Mouse (Mus musculus): ENCODE measurements around the gene Rab1a.
"Not testable (repeated sequence)": the region's sequence is repeated elsewhere in the genome, so short reads cannot be mapped to it uniquely, and the experiment has no call there.

Rab1a gene

GRCm38 (mm10) chr11:20200713-20201575 lies at the start of gene Rab1a:
TSS of gene Rab1a (plus strand) at chr11:20201432.
- peak; percentile 99 to 100 for DNase-seq (ENCODE audit: low spot score in 2 of 2)

DNA sequence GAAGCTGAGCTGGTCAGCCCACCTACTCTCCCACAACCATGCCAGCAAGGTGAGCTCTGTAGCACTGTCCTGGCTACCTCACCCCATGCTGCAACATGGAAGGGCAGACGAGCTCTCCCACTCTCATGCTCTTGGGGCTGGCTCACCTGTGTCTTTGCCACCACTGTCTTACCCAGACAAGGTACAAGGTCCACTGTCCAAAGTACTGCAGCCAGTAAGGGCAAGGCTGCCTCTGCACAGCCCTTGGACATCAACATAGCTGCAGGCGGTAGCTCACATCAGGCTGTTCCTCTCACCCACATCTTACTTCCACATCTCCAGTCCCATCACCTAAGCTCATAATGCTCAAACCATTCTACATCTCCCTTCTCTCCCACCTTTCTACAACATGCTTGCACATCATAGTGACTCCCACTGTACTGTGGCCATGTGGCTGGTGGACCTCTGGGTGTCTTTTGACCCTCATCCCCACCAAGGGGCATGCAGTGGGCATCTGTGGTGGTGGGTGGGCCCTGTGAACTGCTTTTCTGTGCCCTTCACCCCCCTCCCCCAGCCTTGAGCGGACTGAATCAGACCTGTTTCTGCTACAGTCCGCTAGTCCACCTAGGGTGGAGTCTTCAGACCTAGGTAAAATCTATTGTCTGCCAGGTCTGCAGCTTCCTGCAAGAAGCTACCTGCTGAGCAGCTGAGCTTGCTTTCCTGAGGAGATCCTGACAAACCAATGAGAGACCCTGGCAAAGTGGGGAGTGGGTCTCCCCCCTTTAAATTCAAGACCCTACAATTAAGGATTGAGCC lies 48.9 kb upstream of the Rab1a start:
- DNase-seq (ENCODE audit: low spot score in 2 of 2) = no peak

GRCm38 (mm10) chr11:20153542-20153941 lies 47.7 kb upstream of the Rab1a start:
- not testable (repeated sequence) for DNase-seq (ENCODE audit: low spot score in 2 of 2)

DNA sequence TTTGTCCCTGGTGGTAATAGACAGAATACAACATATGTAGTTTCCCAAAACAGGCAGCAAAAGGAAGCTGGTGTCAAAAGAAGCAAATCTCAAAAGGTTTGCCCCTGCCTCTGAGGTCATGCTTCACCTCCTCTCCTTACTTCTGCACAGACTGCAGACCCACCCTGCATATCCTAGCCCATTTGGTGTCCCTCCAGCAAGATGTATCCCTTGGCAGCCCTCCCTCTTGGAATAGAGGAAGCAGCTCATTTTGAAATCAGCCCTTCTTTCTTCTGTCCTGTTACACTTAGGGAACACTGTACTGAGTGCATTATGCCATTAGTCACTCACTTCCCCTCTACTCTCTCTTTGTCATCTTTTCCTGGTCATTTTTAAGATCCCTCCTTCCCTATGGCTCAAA lies 42.4 kb upstream of the Rab1a start:
- DNase-seq (ENCODE audit: low spot score in 2 of 2) = peak; percentile 3 to 4

- DNase-seq (ENCODE audit: low spot score in 2 of 2) = no peak
Observed at GRCm38 (mm10) chr11:20164979-20165867, 36.0 kb upstream of the Rab1a start.

DNA sequence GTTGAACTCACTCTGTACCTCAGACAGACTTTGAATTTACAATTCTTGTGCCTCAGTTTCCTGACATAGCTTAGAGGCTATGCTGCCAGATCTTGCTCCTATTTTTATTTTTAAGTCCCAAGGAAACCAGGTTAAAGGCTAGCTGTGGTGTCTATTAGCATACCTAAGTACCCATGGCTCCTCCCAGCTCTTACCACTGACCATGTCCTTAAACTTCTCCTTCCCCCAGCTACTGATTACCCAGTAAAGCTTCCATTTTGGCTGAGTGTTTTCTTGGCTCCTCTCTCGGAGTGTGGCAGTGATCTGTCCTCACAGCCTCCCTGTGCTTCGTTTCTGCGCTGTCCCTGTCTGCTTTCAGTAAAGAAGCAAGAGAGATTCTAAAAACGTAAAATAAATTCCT lies 35.2 kb upstream of the Rab1a start:
- DNase-seq (ENCODE audit: low spot score in 2 of 2) = no peak

DNA sequence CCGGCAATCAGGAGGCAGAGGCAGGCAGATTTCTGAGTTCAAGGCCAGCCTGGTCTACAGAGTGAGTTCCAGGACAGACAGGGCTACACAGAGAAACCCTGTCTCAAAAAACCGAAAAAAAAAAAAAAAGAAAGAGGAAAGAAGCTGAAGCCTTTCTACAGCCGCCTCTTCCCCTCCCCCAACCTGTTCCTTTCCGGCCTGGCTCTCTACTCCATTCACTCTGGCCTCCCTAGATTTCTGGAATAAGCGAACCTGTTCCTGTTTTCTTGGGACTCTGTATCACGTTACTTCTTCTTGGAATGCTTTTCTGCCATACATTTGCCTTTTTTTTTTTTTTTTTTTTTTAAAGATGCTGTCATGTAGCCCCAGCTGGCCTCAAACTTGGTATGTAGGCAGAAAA lies 34.8 kb upstream of the Rab1a start:
- not testable (repeated sequence) for DNase-seq (ENCODE audit: low spot score in 2 of 2)

DNA sequence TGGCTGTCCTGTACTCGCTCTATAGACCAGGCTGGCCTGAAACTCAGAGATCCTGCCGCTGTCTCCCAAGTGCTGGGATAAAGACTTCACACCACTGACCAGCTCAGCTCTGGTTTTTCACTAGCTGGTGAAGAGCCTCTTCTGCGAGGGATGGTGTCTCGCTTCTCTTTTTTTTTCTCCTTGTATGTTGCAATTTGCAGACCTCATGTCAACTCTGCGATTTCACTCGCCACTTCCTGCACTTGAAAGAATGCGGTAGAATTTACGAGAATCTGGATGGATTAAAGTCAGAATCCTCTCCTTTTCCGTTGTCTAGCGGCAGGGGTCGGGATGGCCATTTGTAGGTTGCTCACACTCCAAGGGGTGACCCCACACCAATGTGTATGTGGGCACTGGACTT lies 32.3 kb upstream of the Rab1a start:
- DNase-seq (ENCODE audit: low spot score in 2 of 2) = peak; percentile 17 to 20

GRCm38 (mm10) chr11:20187271-20187670 lies 14.0 kb upstream of the Rab1a start:
- no peak for DNase-seq (ENCODE audit: low spot score in 2 of 2)

DNA sequence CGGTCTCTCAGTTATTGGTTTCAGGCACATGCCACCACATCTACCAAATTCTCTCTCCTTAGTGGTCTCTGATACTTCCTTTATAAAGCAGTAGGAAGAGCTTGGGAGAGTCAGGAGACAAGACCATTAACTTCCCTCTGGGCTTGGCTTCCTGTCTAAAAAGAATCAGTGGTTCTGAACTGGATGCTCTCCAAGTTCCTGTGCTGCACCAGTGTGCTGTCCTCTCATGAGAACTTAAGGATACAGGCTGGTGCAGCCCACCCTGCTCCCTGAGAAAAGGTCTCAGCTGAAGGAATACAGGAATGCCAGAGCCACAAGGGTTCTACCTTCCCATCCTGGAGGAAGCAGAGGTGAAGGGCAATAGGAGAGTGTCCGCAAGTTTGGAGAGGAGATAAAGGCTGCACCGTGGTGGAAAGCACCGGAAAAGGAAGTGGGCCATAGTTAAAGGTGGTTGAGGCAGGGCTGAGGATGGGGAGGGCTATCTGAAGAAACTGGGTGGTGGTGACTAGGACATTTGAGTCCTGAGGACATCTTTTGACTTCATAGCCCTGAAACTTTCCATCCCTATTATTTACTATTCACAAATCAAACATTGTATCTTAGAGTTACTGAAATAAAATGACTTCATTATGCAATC lies 8.0 kb upstream of the Rab1a start:
- DNase-seq (ENCODE audit: low spot score in 2 of 2) = peak; percentile 37 to 52

- peak in 1 of 2 experiments; percentile 49 for DNase-seq (ENCODE audit: low spot score in 2 of 2)
Observed at GRCm38 (mm10) chr11:20201661-20202101, 449 bp downstream of the Rab1a start.

- DNase-seq (ENCODE audit: low spot score in 2 of 2) = no peak
Observed at GRCm38 (mm10) chr11:20202299-20203011, 1.2 kb downstream of the Rab1a start.

DNA sequence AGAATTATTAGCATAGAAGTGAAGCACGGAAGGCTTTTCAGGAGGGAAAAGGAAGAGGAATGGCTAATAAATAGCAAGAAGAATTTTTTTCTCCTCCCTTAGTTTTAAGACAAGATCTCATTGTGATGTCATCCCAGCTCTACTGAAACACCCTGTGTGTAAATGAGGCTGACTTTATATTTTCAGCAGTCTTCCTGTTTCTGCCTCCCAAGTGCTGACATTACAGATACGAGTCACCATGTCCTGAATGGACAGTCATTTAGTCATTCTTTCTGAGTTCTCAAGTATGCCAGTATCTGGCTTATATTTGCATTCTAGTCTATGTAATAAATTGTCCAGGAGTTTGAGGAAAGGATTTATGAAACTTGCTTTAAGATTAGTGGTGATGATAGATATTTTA lies 3.1 kb downstream of the Rab1a start:
- no peak for DNase-seq (ENCODE audit: low spot score in 2 of 2)

DNA sequence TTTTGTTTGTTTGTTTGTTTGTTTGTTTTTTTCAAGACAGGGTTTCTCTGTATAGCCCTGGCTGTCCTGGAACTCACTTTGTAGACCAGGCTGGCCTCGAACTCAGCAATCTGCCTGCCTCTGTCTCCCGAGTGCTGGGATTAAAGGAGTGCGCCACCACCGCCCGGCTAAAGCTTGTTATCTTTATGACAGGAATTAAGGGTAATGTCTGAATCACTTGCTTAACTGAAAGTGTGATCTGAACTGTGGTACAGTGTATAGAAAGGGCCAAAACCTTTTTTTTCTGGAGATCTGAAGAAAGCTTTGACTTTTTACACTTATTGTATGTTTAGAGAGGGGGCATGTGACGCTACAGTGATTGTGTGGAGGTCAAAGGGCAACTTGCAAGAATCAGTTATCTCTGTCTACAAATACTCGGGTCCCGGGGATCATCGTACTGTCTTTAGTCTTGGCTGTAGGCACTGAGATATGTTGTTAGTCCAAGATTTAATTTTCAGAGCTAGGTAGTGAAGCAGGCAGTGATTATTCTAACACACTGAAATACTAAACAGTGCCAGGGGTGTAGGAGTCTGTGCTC lies 3.7 kb downstream of the Rab1a start:
- DNase-seq (ENCODE audit: low spot score in 2 of 2) = no peak

- no peak for DNase-seq (ENCODE audit: low spot score in 2 of 2)
Observed at GRCm38 (mm10) chr11:20205538-20205937, 4.3 kb downstream of the Rab1a start.

DNA sequence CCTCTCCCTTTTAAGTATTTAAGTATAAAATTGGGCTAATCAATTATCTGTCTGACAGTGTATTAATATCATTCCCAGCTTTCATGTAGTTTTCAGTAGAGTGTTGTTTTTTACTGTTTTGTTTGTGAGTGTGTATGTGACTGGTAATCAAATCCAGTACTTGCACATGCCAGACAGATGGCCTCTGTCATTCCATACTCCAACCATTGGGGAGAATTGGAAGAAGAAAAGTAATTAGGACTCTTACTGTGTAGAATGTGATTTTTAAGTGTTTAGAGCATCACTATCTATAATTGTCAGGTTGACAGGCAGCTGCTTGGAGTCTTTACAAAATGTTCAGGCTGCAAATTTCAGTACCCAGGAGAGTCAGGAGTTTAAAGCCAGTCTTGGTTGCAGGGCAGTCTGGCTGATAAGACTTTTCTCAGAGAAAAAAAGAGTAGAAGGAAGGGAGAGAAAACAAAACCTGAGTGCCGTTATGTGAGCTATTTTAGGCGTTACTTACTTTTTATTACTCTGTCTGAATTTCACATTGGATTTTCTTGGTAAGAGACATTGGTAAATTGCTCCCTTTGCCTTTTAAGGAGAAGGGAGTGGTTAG lies 5.5 kb downstream of the Rab1a start:
- DNase-seq (ENCODE audit: low spot score in 2 of 2) = no peak

GRCm38 (mm10) chr11:20207589-20207988 lies 6.4 kb downstream of the Rab1a start:
- no peak for DNase-seq (ENCODE audit: low spot score in 2 of 2)

- DNase-seq (ENCODE audit: low spot score in 2 of 2) = no peak
Observed at GRCm38 (mm10) chr11:20211838-20212237, 10.6 kb downstream of the Rab1a start.

DNA sequence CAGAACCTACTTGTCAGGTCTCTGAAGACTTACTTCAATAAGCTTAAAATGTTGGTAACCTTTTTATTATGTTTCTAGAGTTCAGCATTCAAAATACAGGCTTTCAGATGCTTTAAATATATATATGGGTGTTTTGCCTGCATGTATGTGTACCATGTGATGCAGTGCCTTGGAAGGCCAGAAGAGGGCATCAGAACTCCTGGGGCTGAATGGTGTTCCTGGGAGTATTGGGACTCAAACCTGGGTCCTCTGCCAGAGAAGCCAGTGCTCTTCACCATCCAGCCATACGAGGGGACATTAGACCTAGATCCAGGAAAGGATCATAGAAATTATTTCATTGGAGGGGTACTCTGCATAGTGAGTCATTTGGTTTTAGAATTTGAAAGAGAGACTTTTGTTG lies 13.5 kb downstream of the Rab1a start:
- no peak for DNase-seq (ENCODE audit: low spot score in 2 of 2)

GRCm38 (mm10) chr11:20216415-20216814 lies 15.2 kb downstream of the Rab1a start:
- no peak for DNase-seq (ENCODE audit: low spot score in 2 of 2)

All from heart, adult 9 months (tissue).